8 mouse cellular contexts compared by ENCODE assay signal in genomic region chr1:74951556-74952210, GRCm38 (mm10). TPM values are rescaled to one million over a fixed set of nuclear protein-coding genes. Genes with fewer than 3 reads are reported as not detected.
DNase-seq lines count a peak whose midpoint lies in the region; ATAC-seq and TF ChIP-seq lines count a peak whose summit lies in the region.

TSS of gene Ihh (minus strand) at chr1:74951672.

- TF ChIP-seq POLR2A in lung, adult 2 months (IDR thresholded peaks at IDR 0.05; ENCODE audit: borderline replicate concordance, extremely low read depth, low read depth, low read length): no peak

- no peak; the same call in 1 of the 2 replicates for ATAC-seq in lung, postnatal 0 days
- ATAC-seq in hindbrain, embryonic 12.5 days (ENCODE audit: low FRiP score): no peak
- no peak for ATAC-seq in limb, embryonic 13.5 days (ENCODE audit: low FRiP score, low read depth)
- ATAC-seq in stomach, embryonic 14.5 days (ENCODE audit: insufficient number of reproducible peaks, insufficient read depth, low FRiP score, low read depth): peak; percentile 86

- DNase-seq in lung, postnatal 0 days (ENCODE audit: low spot score): no peak
- no peak for DNase-seq in lung, adult 2 months
- DNase-seq in layer of hippocampus, postnatal 25 days (ENCODE audit: extremely low spot score in 1 of 2, low spot score in 1 of 2): no peak
- DNase-seq in thymus, postnatal 0 days (ENCODE audit: low spot score): no peak
- no peak for DNase-seq in B cell, adult 2 months

- H3K9ac ChIP-seq in lung, postnatal 0 days (replicated peaks; ENCODE audit: low read depth): no peak within 1 kb of the TSS
- H3K9ac ChIP-seq in hindbrain, embryonic 12.5 days: peak within 1 kb of the TSS; percentile 43
- H3K9ac ChIP-seq in limb, embryonic 13.5 days: peak within 1 kb of the TSS; percentile 61
- H3K9ac ChIP-seq in stomach, embryonic 14.5 days (replicated peaks; ENCODE audit: low read depth, low read length): peak within 1 kb of the TSS; percentile 68

- peak within 1 kb of the TSS; percentile 57 for H3K4me2 ChIP-seq in lung, postnatal 0 days (replicated peaks; ENCODE audit: low read depth, low read length)
- peak within 1 kb of the TSS; percentile 58 for H3K4me2 ChIP-seq in hindbrain, embryonic 12.5 days (replicated peaks)
- H3K4me2 ChIP-seq in limb, embryonic 13.5 days (replicated peaks): peak within 1 kb of the TSS; percentile 76
- peak within 1 kb of the TSS; percentile 62 for H3K4me2 ChIP-seq in stomach, embryonic 14.5 days (replicated peaks; ENCODE audit: low read depth, low read length)

- no peak for TF ChIP-seq EP300 in lung, postnatal 0 days (IDR thresholded peaks at IDR 0.05)

- TF ChIP-seq CTCF in lung, postnatal 0 days (IDR thresholded peaks at IDR 0.05): no peak
- no peak for TF ChIP-seq CTCF in lung, adult 2 months (IDR thresholded peaks at IDR 0.05; ENCODE audit: insufficient read depth, low read length)

- H3K4me1 ChIP-seq in lung, postnatal 0 days (ENCODE audit: insufficient read depth, low read depth, low read length): peaks cover 15% of the 10 kb centered on the region
- 0 out of 2 replicates have a peak, but pooled peaks cover 5% of the 10 kb centered on the region for H3K4me1 ChIP-seq in lung, adult 2 months (ENCODE audit: control insufficient read depth, insufficient read depth, low read length)
- peaks cover 32% of the 10 kb centered on the region for H3K4me1 ChIP-seq in hindbrain, embryonic 12.5 days
- H3K4me1 ChIP-seq in limb, embryonic 13.5 days: peaks cover 28% of the 10 kb centered on the region
- H3K4me1 ChIP-seq in stomach, embryonic 14.5 days (ENCODE audit: control insufficient read depth, insufficient read depth, low read length): peaks cover 9% of the 10 kb centered on the region; the same call in 1 of the 2 replicates

- H3K27me3 ChIP-seq in lung, postnatal 0 days (replicated peaks; ENCODE audit: insufficient read depth, low read length): peaks cover 68% of the 10 kb centered on the region
- peaks cover 96% of the 10 kb centered on the region for H3K27me3 ChIP-seq in hindbrain, embryonic 12.5 days
- H3K27me3 ChIP-seq in limb, embryonic 13.5 days: peaks cover 96% of the 10 kb centered on the region
- H3K27me3 ChIP-seq in stomach, embryonic 14.5 days (ENCODE audit: control insufficient read depth, insufficient read depth, low read length): peaks cover 63% of the 10 kb centered on the region

- H3K27ac ChIP-seq in lung, postnatal 0 days (ENCODE audit: low read length): no peak within 1 kb of the TSS
- H3K27ac ChIP-seq in hindbrain, embryonic 12.5 days: no peak within 1 kb of the TSS
- H3K27ac ChIP-seq in limb, embryonic 13.5 days: no peak within 1 kb of the TSS
- H3K27ac ChIP-seq in stomach, embryonic 14.5 days (ENCODE audit: low read length): peak within 1 kb of the TSS; percentile 83

- 3% methylated on average over 28 of the region's 55 CpGs for WGBS in lung, postnatal 0 days
- 2% methylated on average over 49 of the region's 55 CpGs for WGBS in lung, adult 2 months
- WGBS in hindbrain, embryonic 12.5 days: 3% methylated on average over 34 of the region's 55 CpGs
- whole genome bisulfite sequencing in limb, embryonic 13.5 days: 2% methylated on average over 47 of the region's 55 CpGs
- WGBS in stomach, embryonic 14.5 days: 1% methylated on average over 41 of the region's 55 CpGs

- H3K4me3 ChIP-seq in lung, postnatal 0 days (ENCODE audit: low read depth, low read length): peak within 1 kb of the TSS; percentile 32
- H3K4me3 ChIP-seq in lung, adult 2 months (replicated peaks; ENCODE audit: extremely low read depth, low read depth, low read length): no peak within 1 kb of the TSS
- H3K4me3 ChIP-seq in hindbrain, embryonic 12.5 days: peak within 1 kb of the TSS; percentile 37
- H3K4me3 ChIP-seq in limb, embryonic 13.5 days: peak within 1 kb of the TSS; percentile 47
- peak within 1 kb of the TSS; percentile 42 for H3K4me3 ChIP-seq in stomach, embryonic 14.5 days (ENCODE audit: low read depth, low read length)

- no peaks in the 10 kb centered on the region for H3K36me3 ChIP-seq in lung, postnatal 0 days (ENCODE audit: insufficient read depth, low read length)
- no peaks in the 10 kb centered on the region for H3K36me3 ChIP-seq in hindbrain, embryonic 12.5 days
- H3K36me3 ChIP-seq in limb, embryonic 13.5 days: no peaks in the 10 kb centered on the region
- no peaks in the 10 kb centered on the region for H3K36me3 ChIP-seq in stomach, embryonic 14.5 days (ENCODE audit: control insufficient read depth, insufficient read depth, low read length)

- H3K9me3 ChIP-seq in lung, postnatal 0 days (ENCODE audit: low read length): no peaks in the 10 kb centered on the region
- no peaks in the 10 kb centered on the region for H3K9me3 ChIP-seq in hindbrain, embryonic 12.5 days (replicated peaks)
- no peaks in the 10 kb centered on the region for H3K9me3 ChIP-seq in limb, embryonic 13.5 days
- no peaks in the 10 kb centered on the region for H3K9me3 ChIP-seq in stomach, embryonic 14.5 days (ENCODE audit: control insufficient read depth, low read depth, low read length)

RNA-seq across cellular contexts. Expression of gene Ihh, which starts in this region (rescaled TPM):
- 0.10 and 0.16 TPM in 2 replicates for polyA plus RNA-seq in lung, postnatal 0 days (2015; fragmentation: Nextera tagmentation; extraction: Ambion mirVana)
- 0.54 and 1.2 TPM in 2 replicates for polyA plus RNA-seq in lung, adult 2 months (2012; rRNA removed)
- 0.14 and 0.83 TPM in 2 replicates for polyA plus RNA-seq in hindbrain, embryonic 12.5 days (2016; fragmentation: Nextera tagmentation; extraction: Ambion mirVana)
- polyA plus RNA-seq in limb, embryonic 13.5 days (2015; fragmentation: Nextera tagmentation; extraction: Ambion mirVana): 8.4 and 8.6 TPM in 2 replicates
- 29.2 and 30.2 TPM in 2 replicates for polyA plus RNA-seq in stomach, embryonic 14.5 days (2014; fragmentation: Nextera tagmentation; extraction: Ambion mirVana)
- total RNA-seq in layer of hippocampus, postnatal 25 days (2021): under 1 TPM; 0.10 to 0.38 TPM
- 0.21 and 0.22 TPM in 2 replicates for polyA plus RNA-seq in thymus, postnatal 0 days (2015; fragmentation: Nextera tagmentation; extraction: Ambion mirVana)
